Mouse (Mus musculus) left cerebral cortex, adult 9 months (tissue): ENCODE measurements around the gene Nin.

Experiments
- DNase-seq, 2 experiments: peaks; one replicate each; pipeline ENCODE4 v3.0.0; 2022; ENCODE audit warnings: low spot score in 2 of 2

Gene Nin

DNA sequence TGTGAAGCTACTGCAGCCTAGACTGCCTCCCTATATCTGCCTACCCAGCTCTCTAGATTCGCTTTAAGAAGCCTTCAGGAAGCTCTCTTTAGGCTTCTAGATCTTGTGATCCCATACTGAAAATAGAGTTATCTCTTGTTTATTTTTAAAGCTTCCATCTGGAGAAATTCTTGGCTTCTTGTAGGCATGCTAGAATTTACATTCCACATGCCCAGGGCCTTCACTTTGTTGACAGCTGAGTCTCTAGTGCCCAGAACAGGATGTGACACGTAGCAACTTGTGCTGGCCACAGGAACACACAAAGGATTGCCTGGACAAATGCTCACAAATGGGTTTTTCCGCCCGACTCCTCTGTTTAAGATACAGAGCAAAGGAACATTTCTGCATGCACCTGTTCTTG is 97.6 kb downstream of the Nin start:
- DNase-seq = peak; percentile 25 to 31

- no peak for DNase-seq
Observed at GRCm38 (mm10) chr12:70011681-70012080, 101.8 kb downstream of the Nin start.

DNA sequence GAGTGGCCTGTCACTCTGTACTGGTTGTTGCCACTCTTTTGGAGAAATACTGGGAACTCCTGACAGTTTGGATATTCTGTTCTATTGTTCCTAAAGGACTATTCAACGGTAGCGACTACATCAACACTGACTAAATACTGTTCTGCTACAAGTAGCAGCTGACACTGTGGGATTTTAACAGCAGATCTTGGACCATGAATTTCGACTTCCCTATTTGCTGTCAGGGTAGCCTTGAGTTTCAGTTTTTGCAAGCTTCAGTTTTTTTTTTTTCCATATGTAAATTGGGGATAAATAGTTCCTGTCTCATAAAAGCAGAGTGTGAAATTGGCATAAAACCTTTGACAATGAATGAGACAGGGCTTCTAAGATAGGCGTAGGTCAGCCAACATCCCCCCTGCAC is 103.2 kb downstream of the Nin start:
- no peak for DNase-seq

DNA sequence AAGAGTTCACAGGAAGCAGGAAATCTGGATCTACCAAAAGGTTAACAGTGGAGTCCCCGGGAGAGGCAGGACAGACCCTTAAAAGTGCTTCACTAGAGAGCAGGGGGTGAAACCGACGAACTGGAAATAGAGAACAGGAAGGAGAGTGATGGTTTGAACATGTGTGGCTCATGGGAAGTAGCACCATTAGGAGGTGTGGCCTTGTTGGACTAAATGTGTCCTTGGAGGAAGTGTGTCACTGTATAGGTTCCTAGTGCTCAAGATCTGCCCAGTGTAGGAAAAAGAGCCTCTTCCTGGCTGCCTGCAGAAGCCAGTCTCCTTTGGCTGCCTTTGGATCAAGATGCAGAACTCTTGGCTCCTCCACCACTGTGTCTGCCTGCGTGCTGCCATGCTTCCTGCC is 108.4 kb downstream of the Nin start:
- no peak for DNase-seq

GRCm38 (mm10) chr12:69998186-69998983 is 115.1 kb downstream of the Nin start:
- no peak for DNase-seq

DNA sequence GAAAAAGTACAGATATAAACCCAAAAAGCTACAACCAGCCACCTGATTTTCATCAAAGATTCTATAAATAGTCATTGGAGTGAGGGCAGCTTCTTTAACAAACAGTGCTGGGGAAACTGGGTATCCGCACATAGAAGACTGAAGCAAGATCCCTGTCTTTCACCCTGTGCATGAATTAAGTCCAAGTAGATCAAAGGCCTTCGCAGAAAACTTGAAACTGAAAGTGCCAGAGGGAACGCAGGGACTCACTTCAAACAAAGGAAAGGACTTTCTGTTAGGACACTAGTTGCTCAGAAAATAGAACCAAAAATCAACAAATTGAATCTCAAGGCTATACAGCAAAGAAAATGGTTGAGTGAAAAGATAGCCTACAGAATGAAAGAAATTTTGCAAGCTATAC is 118.1 kb downstream of the Nin start:
- DNase-seq = no peak

DNA sequence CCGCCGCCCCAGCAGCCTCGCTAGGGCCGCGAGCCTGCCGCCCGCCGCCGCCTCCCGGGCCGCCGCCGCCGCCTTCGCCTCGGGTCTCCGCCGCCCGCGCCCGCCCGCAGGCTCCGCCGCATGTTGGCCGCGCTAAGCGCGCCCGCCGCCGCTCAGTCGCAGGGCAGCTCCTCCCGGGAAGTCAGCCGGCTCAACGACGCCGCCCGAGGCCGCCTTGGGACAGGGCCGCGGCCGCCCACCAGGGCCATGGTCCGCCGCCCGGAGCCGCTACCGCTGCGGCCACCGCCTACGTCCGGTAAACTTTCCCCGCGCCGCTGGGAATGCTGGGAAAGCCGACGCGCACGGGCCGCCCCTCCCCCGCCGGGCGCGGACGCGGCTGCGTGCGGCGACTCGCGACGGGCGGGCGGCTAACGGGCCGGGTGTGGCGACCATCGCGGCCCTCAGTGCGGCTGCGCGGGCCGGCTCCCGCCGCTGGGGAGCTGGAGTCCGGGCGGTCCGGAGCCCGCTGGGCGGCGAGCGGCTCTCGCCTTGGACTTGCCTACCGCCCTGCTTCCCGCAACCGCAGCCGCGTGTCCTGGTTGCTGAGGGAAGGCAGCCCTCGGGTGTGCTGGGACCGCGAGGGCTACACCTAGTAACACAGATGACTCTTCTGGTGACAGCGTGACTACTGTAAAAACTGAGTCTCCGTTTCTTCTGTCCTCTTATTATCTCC is 126.6 kb downstream of the Nin start, which contains the start of gene Sav1:
Gene Sav1, minus strand, starts transcription at position 217 of the 712 bp plus-strand sequence.
- peak; percentile 58 to 84 for DNase-seq

GRCm38 (mm10) chr12:69986241-69986762 is 127.2 kb downstream of the Nin start:
- DNase-seq = peak in 1 of 2 experiments; percentile 23

DNA sequence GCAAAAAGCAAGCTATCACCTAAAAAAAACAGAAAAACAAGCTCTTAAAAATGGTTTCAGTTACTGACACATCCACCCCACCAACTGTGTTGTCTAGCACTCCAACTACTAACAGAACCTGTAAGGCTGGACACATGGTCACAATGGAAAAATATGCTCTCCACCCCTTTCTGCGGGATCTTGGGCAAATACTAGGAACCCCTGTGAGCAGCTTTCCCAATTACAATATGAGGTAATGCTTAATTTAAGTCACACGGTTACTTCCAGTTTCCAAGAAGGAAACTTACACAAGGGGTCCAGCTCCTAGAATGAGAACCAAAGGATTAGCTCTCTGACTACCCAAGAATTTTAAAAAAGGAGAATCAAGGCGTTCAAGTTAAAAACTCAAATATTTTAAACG is 128.0 kb downstream of the Nin start:
- no peak for DNase-seq

DNA sequence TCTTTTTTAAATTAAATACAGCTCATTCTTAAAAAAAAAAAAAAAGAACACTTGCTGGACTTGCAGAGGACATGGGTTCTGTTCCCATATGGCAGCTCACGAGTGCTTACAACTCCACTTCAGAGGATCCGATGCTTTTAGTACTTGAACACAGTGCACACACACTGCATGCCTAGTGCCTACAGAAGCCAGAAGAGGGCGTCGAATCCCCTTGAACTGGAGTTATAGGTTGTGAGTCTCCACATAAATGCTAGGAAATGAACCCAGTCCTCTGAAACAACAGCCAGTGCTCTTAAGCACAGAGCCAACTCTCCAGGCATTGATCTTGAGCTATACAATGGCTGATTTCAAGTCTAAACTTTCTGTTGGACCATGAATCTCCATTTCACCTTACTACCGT is 130.6 kb downstream of the Nin start:
- no peak for DNase-seq

- DNase-seq = no peak
Observed at GRCm38 (mm10) chr12:69977376-69977998, 136.0 kb downstream of the Nin start.

- no peak for DNase-seq
Observed at GRCm38 (mm10) chr12:69976688-69977087, 136.8 kb downstream of the Nin start.

DNA sequence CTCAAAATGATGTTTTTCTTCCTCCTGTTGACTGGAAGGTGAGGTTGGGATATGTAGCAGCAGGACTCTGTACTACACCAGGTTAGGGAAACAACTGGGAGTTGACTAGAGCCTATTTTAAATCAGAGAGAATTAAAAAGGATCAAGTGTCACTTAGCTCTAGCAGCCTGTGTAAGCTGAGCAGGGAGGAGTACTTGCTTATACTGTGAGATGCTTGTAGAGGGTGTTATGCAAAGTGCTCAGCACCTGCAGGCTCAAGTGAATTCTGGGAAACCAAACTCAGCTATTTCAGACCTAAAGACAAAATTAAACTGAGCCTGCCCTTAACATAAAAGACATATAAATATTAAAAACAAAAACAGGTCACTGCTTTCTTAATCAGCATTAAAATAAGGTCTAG is 139.9 kb downstream of the Nin start:
- DNase-seq = no peak

DNA sequence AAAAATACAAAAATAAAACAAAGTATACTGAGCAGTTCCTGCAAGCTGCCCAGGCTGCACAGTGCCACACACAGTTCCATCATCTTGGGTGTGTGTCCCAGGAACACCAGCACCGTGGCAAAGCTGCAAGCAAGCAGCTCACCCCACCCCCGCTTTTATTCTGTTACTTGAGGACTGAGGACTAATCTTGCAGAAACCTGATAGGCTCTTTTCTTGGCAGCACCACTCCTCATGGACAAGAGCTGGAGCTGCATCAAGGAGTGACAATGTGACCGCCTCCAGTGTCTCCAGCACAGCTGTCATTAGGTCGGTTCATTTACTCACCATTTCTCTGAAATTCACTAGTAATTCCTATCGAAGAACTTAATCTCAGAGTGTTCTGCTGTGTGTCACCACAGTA is 145.4 kb downstream of the Nin start:
- no peak for DNase-seq

DNA sequence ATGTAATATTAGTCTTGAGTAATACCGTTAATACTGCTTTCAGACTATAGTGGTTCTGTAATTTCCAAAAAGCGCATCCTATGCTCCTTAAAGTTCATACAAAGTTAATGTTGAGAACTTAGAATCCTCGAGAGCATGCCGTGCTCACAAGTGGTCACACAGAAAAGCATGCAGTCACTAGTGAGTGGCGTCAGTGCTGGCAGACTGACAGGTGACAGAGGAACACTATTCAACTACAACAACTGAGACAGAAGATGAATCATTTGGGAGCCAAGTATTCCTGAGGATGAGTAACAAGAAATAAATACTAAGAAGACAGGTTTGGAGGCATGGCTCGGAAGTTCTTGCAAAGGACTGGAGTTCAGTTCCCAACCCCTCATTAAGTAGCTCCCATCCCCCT is 146.4 kb downstream of the Nin start:
- DNase-seq = no peak

DNA sequence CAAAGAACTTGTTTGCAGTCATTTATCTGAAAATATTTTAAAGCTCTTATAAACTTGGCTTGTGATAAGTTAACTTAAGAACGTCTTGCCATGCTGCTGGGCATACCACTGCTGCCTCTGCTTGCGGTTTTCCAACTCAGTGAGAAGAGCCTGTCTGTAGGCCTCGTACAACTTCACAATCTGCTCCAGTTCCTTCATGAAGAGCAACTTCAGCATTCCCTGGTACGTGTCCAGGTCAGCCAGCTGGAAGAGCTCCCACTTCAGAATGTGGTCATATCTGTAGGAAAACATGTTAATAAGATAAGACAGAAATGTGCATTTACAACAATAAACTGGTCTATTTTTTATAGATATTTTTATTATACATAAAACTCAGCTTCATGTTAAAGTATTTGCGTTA is 147.4 kb downstream of the Nin start:
- no peak for DNase-seq

- no peak for DNase-seq
Observed at GRCm38 (mm10) chr12:69965644-69966043, 147.9 kb downstream of the Nin start.

DNA sequence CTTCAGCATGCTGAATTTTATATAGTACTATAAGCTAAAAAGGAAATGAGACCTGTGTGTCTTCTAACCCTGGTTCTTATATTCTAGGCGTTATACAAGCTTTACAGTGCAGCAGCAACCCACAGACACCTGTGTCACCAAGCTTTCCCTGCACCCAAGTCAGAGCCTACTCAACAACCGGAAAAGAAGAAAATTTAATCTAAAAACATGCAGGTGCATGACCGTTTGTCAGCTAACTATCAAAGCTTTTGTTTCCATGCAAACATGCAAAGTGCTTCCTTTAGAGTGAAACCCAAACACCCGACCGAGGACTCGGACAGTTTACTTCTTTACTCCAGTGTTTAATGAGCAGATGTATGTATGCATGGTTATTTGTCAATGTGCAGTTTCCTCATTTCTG is 150.4 kb downstream of the Nin start:
- DNase-seq = no peak

- peak in 1 of 2 experiments; percentile 76 for DNase-seq
Observed at GRCm38 (mm10) chr12:69962468-69962867, 151.0 kb downstream of the Nin start.
